Mouse (Mus musculus) gastrocnemius, postnatal 25 days (tissue): ENCODE measurements at regions not wholly inside any gene's neighbourhood (a gene's known extent, or its start where the extent isn't known, plus 50 kb on each side); places are given as distances from the start of the nearest gene placed in this dataset.
"Not testable (repeated sequence)": the region's sequence is repeated elsewhere in the genome, so short reads cannot be mapped to it uniquely, and the experiment has no call there.

Experiments
- DNase-seq: peaks from one replicate; pipeline ENCODE4 v3.0.0; 2022

DNA sequence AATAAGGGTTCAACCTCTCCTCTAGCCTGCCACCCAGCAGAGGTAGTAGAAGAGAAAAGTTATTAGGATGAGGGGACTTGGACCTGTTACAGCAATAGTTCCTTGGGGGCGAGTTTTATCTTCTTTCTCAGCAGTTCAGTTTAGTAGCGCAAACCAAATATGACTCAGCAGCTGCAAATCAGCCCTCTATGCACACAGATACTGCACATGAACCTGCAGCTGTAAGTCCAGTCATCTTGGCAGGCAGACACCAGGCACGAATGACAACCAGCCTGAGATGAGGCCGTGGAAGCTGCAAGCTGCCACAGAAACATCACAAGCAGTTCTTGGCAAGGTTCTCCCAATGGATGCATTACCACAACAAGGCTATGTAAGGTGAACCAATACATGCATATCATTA is 327.0 kb upstream of the Akr1e1 start:
- DNase-seq, result no peak

DNA sequence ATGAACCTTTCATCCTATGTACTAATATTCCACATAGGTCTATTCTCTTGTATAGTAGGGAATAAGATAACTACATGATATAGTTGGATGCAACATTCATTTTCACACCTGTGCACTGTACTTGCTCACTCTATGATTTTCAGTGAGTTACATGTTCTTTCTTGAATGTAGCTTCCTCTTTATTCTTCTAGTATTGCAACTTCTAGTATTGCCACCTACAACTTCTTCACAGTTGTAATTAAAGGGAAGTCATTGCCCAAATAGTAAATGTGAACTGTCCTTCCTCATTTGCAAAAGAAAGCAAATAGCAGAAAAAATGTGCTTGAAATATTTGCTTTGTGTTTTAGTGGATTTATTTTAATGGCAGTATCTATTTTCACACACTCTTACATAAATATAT is 330.9 kb upstream of the Akr1e1 start:
- no peak for DNase-seq

- peak; percentile 8 for DNase-seq
Observed at GRCm38 (mm10) chr13:4942490-4942889, 333.5 kb upstream of the Akr1e1 start.

- no peak for DNase-seq
Observed at GRCm38 (mm10) chr13:4943046-4943445, 334.1 kb upstream of the Akr1e1 start.

GRCm38 (mm10) chr13:4955384-4955783 is 346.4 kb upstream of the Akr1e1 start:
- DNase-seq, result no peak

GRCm38 (mm10) chr13:4964824-4965223 is 355.9 kb upstream of the Akr1e1 start:
- no peak for DNase-seq

- DNase-seq, result no peak
Observed at GRCm38 (mm10) chr13:4970081-4970892, 361.3 kb upstream of the Akr1e1 start.

DNA sequence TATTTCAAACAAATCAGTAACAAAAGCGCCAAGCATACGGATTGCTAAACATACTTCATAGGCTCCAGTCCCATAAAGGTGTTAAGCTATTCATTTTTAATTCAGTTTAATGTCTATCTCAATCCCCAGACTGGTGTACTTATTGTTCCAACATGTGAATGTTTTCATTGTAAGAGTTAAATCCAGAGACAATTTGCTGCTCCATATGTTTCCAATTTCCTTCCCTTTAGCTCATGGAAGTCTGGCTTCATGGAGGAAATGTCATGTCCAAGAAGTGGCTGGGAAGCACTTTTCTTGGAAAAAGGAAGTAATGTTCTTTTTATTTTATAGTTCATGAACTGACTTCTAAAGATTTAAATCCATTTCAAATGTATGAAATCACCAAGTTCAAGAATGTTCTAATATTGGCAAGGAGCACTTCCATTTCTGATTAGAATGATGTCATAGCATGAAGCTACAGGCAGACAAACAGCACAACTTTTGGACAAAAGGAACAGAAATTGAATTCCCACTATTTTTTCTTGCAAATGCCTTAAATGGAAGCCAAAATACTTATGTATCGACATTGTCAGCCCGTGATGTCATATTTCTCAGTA is 362.6 kb upstream of the Akr1e1 start:
- DNase-seq, result no peak

- no peak for DNase-seq
Observed at GRCm38 (mm10) chr13:4992876-4993275, 383.9 kb upstream of the Akr1e1 start.

GRCm38 (mm10) chr13:5008296-5008695 is 399.3 kb upstream of the Akr1e1 start:
- no peak for DNase-seq

GRCm38 (mm10) chr13:5022439-5022838 is 413.5 kb upstream of the Akr1e1 start:
- no peak for DNase-seq

DNA sequence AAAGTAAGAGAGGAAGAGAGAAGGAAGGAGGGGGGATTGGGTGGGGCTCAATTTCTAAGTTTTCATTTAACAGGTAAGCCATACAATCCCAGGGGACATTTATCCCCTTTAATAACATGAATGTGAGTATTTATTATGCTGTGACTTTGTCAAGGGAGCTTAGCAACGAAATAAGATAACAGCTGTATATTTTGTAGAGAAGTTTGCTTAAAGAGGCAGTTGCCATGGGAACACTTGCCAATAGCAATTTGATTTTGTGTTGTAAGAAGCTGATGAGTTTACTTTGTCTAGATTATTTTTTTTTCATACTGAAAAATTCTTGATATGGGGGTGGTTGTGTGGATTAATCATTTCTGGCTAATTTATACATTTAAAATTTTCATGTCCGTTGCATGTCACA is 450.9 kb upstream of the Akr1e1 start:
- no peak for DNase-seq

GRCm38 (mm10) chr13:5060462-5060861 is 451.5 kb upstream of the Akr1e1 start:
- no peak for DNase-seq

DNA sequence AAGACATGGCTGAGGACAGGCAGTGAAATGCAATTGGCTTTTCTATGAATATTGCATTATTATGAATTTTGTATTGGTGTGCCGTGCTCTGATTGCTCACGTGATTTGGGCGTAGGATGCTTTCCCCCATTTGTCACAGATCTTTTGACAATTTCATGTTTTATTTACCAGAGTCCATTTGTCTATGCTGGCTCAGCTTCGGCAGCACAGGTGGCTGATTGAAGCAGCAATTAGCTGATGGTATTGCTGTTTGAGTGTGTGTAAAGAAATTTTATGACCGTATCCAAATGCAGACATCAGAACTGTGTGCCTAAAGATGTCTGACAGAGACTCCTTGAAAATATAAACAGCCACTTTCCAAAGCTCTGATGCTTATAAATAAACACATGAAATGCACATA is 498.5 kb upstream of the Akr1e1 start:
- no peak for DNase-seq

DNA sequence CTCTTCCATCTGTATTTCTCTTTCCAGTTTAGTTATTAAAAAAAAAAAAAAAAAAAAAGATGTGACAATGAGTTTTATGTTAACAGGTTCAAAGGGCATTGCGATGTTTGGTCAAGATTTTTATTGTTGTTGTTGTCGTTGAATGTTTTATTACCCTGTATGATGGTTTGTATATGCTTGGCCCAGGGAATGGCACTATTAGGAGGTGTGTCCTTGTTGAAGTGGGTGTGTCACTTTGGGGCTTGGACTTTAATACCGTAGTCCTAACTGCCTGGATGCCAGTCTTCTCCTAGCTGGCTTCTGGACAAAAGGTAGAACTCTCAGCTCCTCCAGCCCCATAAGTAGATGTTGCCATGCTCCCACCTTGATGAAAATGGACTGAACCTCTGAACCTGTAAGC is 545.9 kb upstream of the Akr1e1 start:
- DNase-seq, result no peak

GRCm38 (mm10) chr13:5159765-5160684 is 551.1 kb upstream of the Akr1e1 start:
- no peak for DNase-seq

GRCm38 (mm10) chr13:5166716-5167115 is 557.7 kb upstream of the Akr1e1 start:
- no peak for DNase-seq

DNA sequence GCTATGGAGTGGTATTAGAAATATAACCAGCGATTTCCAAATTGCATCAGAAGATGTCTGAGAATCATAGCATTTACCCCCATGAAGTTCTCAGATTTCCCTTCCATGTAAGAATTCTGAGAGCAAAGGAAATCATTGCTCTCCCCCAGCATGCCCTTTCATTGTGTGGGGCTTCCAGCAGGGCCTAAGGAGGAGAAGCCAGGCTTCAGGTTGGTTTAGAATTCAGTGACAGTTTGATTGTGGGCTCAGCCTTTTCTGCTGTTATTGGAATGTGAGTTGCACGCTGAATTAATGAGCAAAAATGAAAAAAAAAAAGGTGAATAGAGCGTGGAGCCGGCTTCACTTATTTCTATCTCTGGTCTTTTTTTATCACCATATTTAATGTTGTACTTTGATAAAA is 570.0 kb upstream of the Akr1e1 start:
- no peak for DNase-seq

- DNase-seq, result no peak
Observed at GRCm38 (mm10) chr13:5179552-5179951, 570.6 kb upstream of the Akr1e1 start.

DNA sequence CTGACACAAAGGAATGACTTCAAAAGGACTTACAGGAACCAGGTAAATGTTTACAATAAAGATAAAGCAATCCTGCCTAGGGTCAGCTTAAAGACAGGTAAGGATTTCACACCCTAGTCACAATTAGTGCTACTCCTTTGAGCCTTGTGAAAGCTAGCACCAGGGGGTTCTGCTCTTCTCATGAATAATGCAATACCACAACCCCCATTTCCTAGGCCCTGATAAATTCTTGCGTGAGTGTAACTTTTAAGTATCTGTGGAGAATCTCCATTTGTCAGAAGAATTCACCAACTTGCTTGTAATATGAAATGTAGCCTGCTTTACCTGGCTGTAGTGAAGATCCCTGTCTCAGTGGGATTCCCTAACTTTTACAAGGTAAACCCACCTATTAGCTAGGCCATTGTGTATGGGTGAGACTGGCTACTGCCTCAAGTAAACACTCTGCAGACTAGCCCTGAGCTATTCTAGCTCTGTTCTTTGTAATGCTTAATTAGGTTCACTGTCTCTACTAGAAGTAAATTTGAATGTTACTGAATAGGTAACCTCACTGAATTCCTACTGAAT is 576.3 kb upstream of the Akr1e1 start:
- not testable (repeated sequence) for DNase-seq

GRCm38 (mm10) chr13:5202736-5203135 is 593.8 kb upstream of the Akr1e1 start:
- DNase-seq, result no peak

- DNase-seq, result no peak
Observed at GRCm38 (mm10) chr13:5204143-5204542, 595.2 kb upstream of the Akr1e1 start.

- DNase-seq, result no peak
Observed at GRCm38 (mm10) chr13:5211659-5212058, 602.7 kb upstream of the Akr1e1 start.
